Mouse (Mus musculus): ENCODE results near the gene Sgta. TPM values are rescaled to one million over a fixed set of nuclear protein-coding genes. Genes with fewer than 3 reads are reported as not detected.

The Sgta gene
- total RNA-seq (2012; rRNA removed) (100 and 101 TPM in 2 replicates), polyA plus RNA-seq (2012; ENCODE audit: insufficient read depth in 1 of 2, insufficient read length in 2 of 2, low read depth in 1 of 2, low replicate concordance in 2 of 2, missing spikeins in 1 of 2) (1,000 to 10,000 TPM in 1 of 2 experiments, 100 to 1,000 TPM in 1; 152 to 1,019 TPM)

DNA sequence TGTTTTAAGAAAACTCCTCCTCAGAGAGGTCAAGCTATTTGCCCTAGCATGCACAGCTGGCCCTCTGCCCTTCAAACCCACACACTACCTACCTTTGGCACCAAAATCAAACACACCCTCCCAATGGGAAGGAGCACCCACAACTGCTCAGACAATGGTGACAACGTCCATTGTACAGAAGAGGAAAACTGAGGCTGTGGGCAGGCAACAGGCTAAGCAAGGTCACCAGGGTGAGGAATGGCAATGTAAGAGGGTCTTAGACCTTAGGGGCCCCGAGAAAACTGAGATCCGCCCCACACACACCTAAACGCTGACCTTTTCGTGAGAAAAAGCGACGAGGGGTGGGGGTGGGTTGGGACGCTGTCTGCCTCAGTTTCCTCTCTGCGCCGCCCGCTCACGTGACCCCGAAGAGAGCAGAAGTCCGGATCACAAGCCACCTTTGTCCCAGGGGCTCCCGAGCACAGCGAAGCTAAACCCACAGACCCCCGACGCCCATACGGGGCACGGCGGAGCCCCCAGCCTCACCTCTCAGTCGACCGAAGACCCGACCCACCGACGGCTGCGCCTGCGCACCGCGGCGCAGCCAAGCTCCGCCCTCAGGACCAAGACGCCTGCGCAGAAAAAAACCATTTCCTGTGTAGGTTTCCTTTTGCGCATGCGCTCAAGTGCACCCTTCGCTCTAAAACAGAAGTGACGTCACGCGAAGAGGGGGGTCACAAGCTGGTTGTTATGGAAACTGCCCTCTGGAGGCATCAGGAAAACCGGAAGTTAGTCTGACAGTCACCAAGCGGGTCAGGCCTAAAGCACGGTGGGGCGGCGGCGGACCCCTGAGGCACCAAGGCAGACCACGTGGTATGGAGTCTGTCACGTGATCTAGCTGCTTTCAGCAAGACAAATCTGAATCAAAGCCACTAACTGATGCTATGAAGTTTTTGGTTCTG is at the start of gene Sgta:
Sgta (minus strand) TSS at position 579 of the 941 bp plus-strand sequence.
- Histone ChIP-seq H3K9ac (ENCODE audit: control insufficient read depth, low read depth, low read length, poor library complexity, severe bottlenecking) (peak within 1 kb of the TSS; percentile 83), H3K36me3 (ENCODE audit: control insufficient read depth in 1 of 2, insufficient read depth in 2 of 2, low read length in 2 of 2) (peaks cover 0 to 2% of the 10 kb centered on the region in 2 experiments; a peak in 2 of 4 replicates), H3K4me3 (ENCODE audit: control insufficient read depth in 1 of 2, insufficient read depth in 1 of 2, low read depth in 2 of 2, low read length in 2 of 2) (peak within 1 kb of the TSS; percentile 79 to 90), H3K27ac (ENCODE audit: control insufficient read depth, low read depth, low read length) (no peak within 1 kb of the TSS), H3K9me3 (replicated peaks; ENCODE audit: insufficient read depth, low read length) (no peaks in the 10 kb centered on the region), H3K27me3 (ENCODE audit: control insufficient read depth in 1 of 2, insufficient read depth in 2 of 2, low read length in 2 of 2) (no peaks in the 10 kb centered on the region), H3K79me2 (ENCODE audit: control insufficient read depth, insufficient read depth, low read length, poor library complexity) (peaks cover 42% of the 10 kb centered on the region), H3K4me1 (ENCODE audit: control insufficient read depth in 1 of 2, insufficient read depth in 2 of 2, low read length in 2 of 2) (peaks cover 3 to 8% of the 10 kb centered on the region in 2 experiments; a peak in 2 of 4 replicates)
- DNase-seq (ENCODE audit: low read depth, low spot score): peak; percentile 99
- TF ChIP-seq SIN3A (IDR thresholded peaks at IDR 0.05; ENCODE audit: low read length) (peak; percentile 96), ELF1 (IDR thresholded peaks at IDR 0.05; ENCODE audit: low read depth, low read length) (peak; percentile 92), MEF2A (IDR thresholded peaks at IDR 0.05; ENCODE audit: extremely low read depth, insufficient replicate concordance, low read depth, low read length, poor library complexity, severe bottlenecking) (no peak), MYC (IDR thresholded peaks at IDR 0.05; ENCODE audit: low read depth, low read length) (peak; percentile 86), HCFC1 (IDR thresholded peaks at IDR 0.05; ENCODE audit: low read depth, low read length) (peak; percentile 92), MAZ (IDR thresholded peaks at IDR 0.05; ENCODE audit: low read depth, low read length) (peak; percentile 66), E2F4 (IDR thresholded peaks at IDR 0.05; ENCODE audit: borderline replicate concordance, low read depth, low read length) (no peak), POLR2AphosphoS2 (IDR thresholded peaks at IDR 0.05; ENCODE audit: low read length) (peak; percentile 67; the same call in 1 of the 2 replicates), USF1 (IDR thresholded peaks at IDR 0.05; ENCODE audit: low read depth, low read length) (peak; percentile 94), BHLHE40 (IDR thresholded peaks at IDR 0.05; ENCODE audit: borderline replicate concordance, low read depth, low read length) (peak; percentile 85; the same call in 1 of the 2 replicates), SMC3 (IDR thresholded peaks at IDR 0.05; ENCODE audit: low read depth, low read length) (no peak), RAD21 (IDR thresholded peaks at IDR 0.05; ENCODE audit: low read depth, low read length) (no peak), USF2 (IDR thresholded peaks at IDR 0.05; ENCODE audit: borderline replicate concordance in 1 of 2, insufficient read depth in 1 of 2, low read depth in 1 of 2, low read length in 2 of 2) (peak; percentile 94 to 97), MAX (IDR thresholded peaks at IDR 0.05; ENCODE audit: low read length) (peak; percentile 99), ZMIZ1 (IDR thresholded peaks at IDR 0.05; ENCODE audit: low read depth, low read length) (no peak), CHD1 (IDR thresholded peaks at IDR 0.05; ENCODE audit: low read depth, low read length) (no peak), NELFE (IDR thresholded peaks at IDR 0.05; ENCODE audit: low read depth, low read length) (peak; percentile 88), KAT2A (conservative IDR thresholded peaks at IDR 0.05; ENCODE audit: low read depth, low read length) (no peak; the same call in 1 of the 2 replicates), NRF1 (IDR thresholded peaks at IDR 0.05; ENCODE audit: insufficient read depth, low read depth, low read length, poor library complexity, severe bottlenecking) (peak; percentile 99), ZC3H11A (IDR thresholded peaks at IDR 0.05; ENCODE audit: low read depth, low read length) (no peak), TBP (IDR thresholded peaks at IDR 0.05; ENCODE audit: low read depth, low read length) (peak; percentile 82), ETS1 (IDR thresholded peaks at IDR 0.05; ENCODE audit: low read depth, low read length) (peak; percentile 76), ZNF384 (IDR thresholded peaks at IDR 0.05; ENCODE audit: low read depth, low read length) (peak; percentile 86), UBTF (IDR thresholded peaks at IDR 0.05; ENCODE audit: borderline replicate concordance, insufficient read depth, low read depth, low read length) (no peak), GABPA (IDR thresholded peaks at IDR 0.05; ENCODE audit: low read depth, low read length) (no peak), ZKSCAN1 (IDR thresholded peaks at IDR 0.05; ENCODE audit: low read depth, low read length) (no peak), MYB (IDR thresholded peaks at IDR 0.05; ENCODE audit: low read depth, low read length) (no peak), EP300 (IDR thresholded peaks at IDR 0.05; ENCODE audit: low read depth in 1 of 2, low read length in 2 of 2) (no peak; a peak in 1 of 4 replicates), MXI1 (IDR thresholded peaks at IDR 0.05; ENCODE audit: low read depth, low read length) (peak; percentile 97), CTCF (IDR thresholded peaks at IDR 0.05 in 2 of 3, conservative IDR thresholded peaks at IDR 0.05 in 1 of 3; ENCODE audit: control insufficient read depth in 1 of 3, insufficient read depth in 1 of 3, low read depth in 2 of 3, low read length in 3 of 3, poor library complexity in 1 of 3, severe bottlenecking in 1 of 3) (no peak), POLR2A (IDR thresholded peaks at IDR 0.05; ENCODE audit: control insufficient read depth in 1 of 2, insufficient read depth in 1 of 2, low read depth in 1 of 2, low read length in 2 of 2, poor library complexity in 1 of 2) (peak; percentile 40 to 95; a peak in 3 of 4 replicates), JUND (IDR thresholded peaks at IDR 0.05; ENCODE audit: low read depth, low read length) (no peak), GATA1 (IDR thresholded peaks at IDR 0.05; ENCODE audit: low read depth, low read length) (no peak), RCOR1 (IDR thresholded peaks at IDR 0.05; ENCODE audit: low read depth, low read length) (peak; percentile 91)

Data from MEL (cell line).